Mouse (Mus musculus): ENCODE results near the gene Ddias.
A peak's percentile ranks its signal among the peaks of the same experiment; 100 is the strongest.

The Ddias gene

GRCm38 (mm10) chr7:92866526-92866925, 7.5 kb downstream of the Ddias start:
- DNase-seq (ENCODE audit: low spot score in 2 of 2): no peak

- DNase-seq (ENCODE audit: low spot score in 2 of 2): no peak
These were observed 25.8 kb downstream of the Ddias start for GRCm38 (mm10) chr7:92848246-92848645.

GRCm38 (mm10) chr7:92842254-92842653, 31.8 kb downstream of the Ddias start:
- DNase-seq (ENCODE audit: low spot score in 2 of 2): no peak

GRCm38 (mm10) chr7:92837907-92838306, 36.1 kb downstream of the Ddias start:
- DNase-seq (ENCODE audit: low spot score in 2 of 2): no peak

GRCm38 (mm10) chr7:92837226-92837625, 36.8 kb downstream of the Ddias start:
- no peak for DNase-seq (ENCODE audit: low spot score in 2 of 2)

GRCm38 (mm10) chr7:92836447-92836846, 37.6 kb downstream of the Ddias start:
- no peak for DNase-seq (ENCODE audit: low spot score in 2 of 2)

- DNase-seq (ENCODE audit: low spot score in 2 of 2): no peak
These were observed 39.7 kb downstream of the Ddias start for GRCm38 (mm10) chr7:92834391-92834790.

GRCm38 (mm10) chr7:92832395-92832794, 41.7 kb downstream of the Ddias start:
- no peak for DNase-seq (ENCODE audit: low spot score in 2 of 2)

- DNase-seq (ENCODE audit: low spot score in 2 of 2): no peak
These were observed 46.1 kb downstream of the Ddias start for GRCm38 (mm10) chr7:92827981-92828380.

- DNase-seq (ENCODE audit: low spot score in 2 of 2): no peak
These were observed 47.8 kb downstream of the Ddias start for GRCm38 (mm10) chr7:92826248-92826647.

- no peak for DNase-seq (ENCODE audit: low spot score in 2 of 2)
These were observed 51.5 kb downstream of the Ddias start for GRCm38 (mm10) chr7:92822409-92823101.

GRCm38 (mm10) chr7:92821871-92822270, 52.2 kb downstream of the Ddias start:
- no peak for DNase-seq (ENCODE audit: low spot score in 2 of 2)

- no peak for DNase-seq (ENCODE audit: low spot score in 2 of 2)
These were observed 53.0 kb downstream of the Ddias start for GRCm38 (mm10) chr7:92820941-92821465.

- no peak for DNase-seq (ENCODE audit: low spot score in 2 of 2)
These were observed 53.6 kb downstream of the Ddias start for GRCm38 (mm10) chr7:92820410-92820809.

- DNase-seq (ENCODE audit: low spot score in 2 of 2): peak; percentile 21 to 43
These were observed 54.4 kb downstream of the Ddias start for GRCm38 (mm10) chr7:92819656-92820055.

GRCm38 (mm10) chr7:92817886-92818285, 56.2 kb downstream of the Ddias start:
- DNase-seq (ENCODE audit: low spot score in 2 of 2): no peak

GRCm38 (mm10) chr7:92817242-92817641, 56.8 kb downstream of the Ddias start:
- peak in 1 of 2 experiments; percentile 52 for DNase-seq (ENCODE audit: low spot score in 2 of 2)

GRCm38 (mm10) chr7:92811667-92812279, 62.3 kb downstream of the Ddias start:
- no peak for DNase-seq (ENCODE audit: low spot score in 2 of 2)

Measured in spleen, postnatal 10 days (tissue).